Mouse (Mus musculus) cortical plate, adult 2 months (tissue): ENCODE measurements at regions not wholly inside any gene's neighbourhood (a gene's known extent, or its start where the extent isn't known, plus 50 kb on each side); places are given as distances from the start of the nearest gene placed in this dataset.

Experiments used
- H3K27ac ChIP-seq: fragments of 200-500 bp; 2 replicates; pipeline ENCODE4 v1.5.1; 2012; ENCODE audit warnings: low read length, control low read depth, inconsistent platforms; ENCODE audit not compliant: insufficient read depth
- H3K4me1 ChIP-seq: fragments of 200-500 bp; 2 replicates; pipeline ENCODE4 v1.6.1; 2011; ENCODE audit warnings: low read length; ENCODE audit not compliant: control insufficient read depth, insufficient read depth
- H3K4me3 ChIP-seq: fragments of 200-500 bp; 2 replicates; pipeline ENCODE4 v1.5.1; 2011; ENCODE audit warnings: mild to moderate bottlenecking, low read length, control low read depth; ENCODE audit not compliant: insufficient read depth
- CTCF ChIP-seq: fragments of 200-500 bp; IDR thresholded peaks from 2 replicates; pipeline ENCODE4 v1.5.1; 2011; ENCODE audit warnings: mild to moderate bottlenecking, control low read depth, low read length; ENCODE audit not compliant: insufficient read depth; ENCODE audit errors: extremely low read depth
- POLR2A ChIP-seq: fragments of 200-500 bp; IDR thresholded peaks from 2 replicates; pipeline ENCODE4 v1.6.1; 2011; ENCODE audit warnings: mild to moderate bottlenecking, low read length, control low read depth; ENCODE audit not compliant: insufficient read depth; ENCODE audit errors: extremely low read depth

GRCm38 (mm10) chr12:90893655-90894370 lies 155.6 kb upstream of the Dio2 start:
- no peak overlapping the region for H3K27ac ChIP-seq
- TF ChIP-seq POLR2A (no peak), CTCF (no peak)
- H3K4me1 ChIP-seq = no peaks in the 10 kb centered on the region
- no peak overlapping the region for H3K4me3 ChIP-seq

- Histone ChIP-seq H3K4me3 (no peak overlapping the region), H3K27ac (no peak overlapping the region), H3K4me1 (no peaks in the 10 kb centered on the region)
- TF ChIP-seq CTCF (no peak), POLR2A (no peak)
Observed at GRCm38 (mm10) chr12:90876230-90877005, 138.2 kb upstream of the Dio2 start.

GRCm38 (mm10) chr12:90874840-90875239 lies 136.6 kb upstream of the Dio2 start:
- H3K4me3 ChIP-seq = no peak overlapping the region
- H3K27ac ChIP-seq = no peak overlapping the region
- TF ChIP-seq POLR2A (no peak), CTCF (no peak)
- no peaks in the 10 kb centered on the region for H3K4me1 ChIP-seq

- Histone ChIP-seq H3K4me1 (no peaks in the 10 kb centered on the region), H3K27ac (no peak overlapping the region), H3K4me3 (no peak overlapping the region)
- TF ChIP-seq CTCF (no peak), POLR2A (no peak)
Observed at GRCm38 (mm10) chr12:90873959-90874358, 135.7 kb upstream of the Dio2 start.

- Histone ChIP-seq H3K4me1 (no peaks in the 10 kb centered on the region), H3K27ac (no peak overlapping the region), H3K4me3 (no peak overlapping the region)
- TF ChIP-seq CTCF = no peak
- no peak for TF ChIP-seq POLR2A
Observed at GRCm38 (mm10) chr12:90866597-90866996, 128.4 kb upstream of the Dio2 start.

- Histone ChIP-seq H3K4me1 (no peaks in the 10 kb centered on the region), H3K4me3 (no peak overlapping the region), H3K27ac (no peak overlapping the region)
- TF ChIP-seq CTCF (no peak), POLR2A (no peak)
Observed at GRCm38 (mm10) chr12:90862632-90863031, 124.4 kb upstream of the Dio2 start.

- TF ChIP-seq CTCF (no peak), POLR2A (no peak)
- Histone ChIP-seq H3K4me1 (no peaks in the 10 kb centered on the region), H3K27ac (no peak overlapping the region), H3K4me3 (no peak overlapping the region)
Observed at GRCm38 (mm10) chr12:90857746-90858145, 119.5 kb upstream of the Dio2 start.

- Histone ChIP-seq H3K4me3 (no peak overlapping the region), H3K4me1 (no peaks in the 10 kb centered on the region), H3K27ac (no peak overlapping the region)
- TF ChIP-seq CTCF = no peak
- no peak for TF ChIP-seq POLR2A
Observed at GRCm38 (mm10) chr12:90810666-90811065, 72.4 kb upstream of the Dio2 start.

GRCm38 (mm10) chr12:90790562-90790961 lies 52.3 kb upstream of the Dio2 start:
- no peak overlapping the region for H3K27ac ChIP-seq
- TF ChIP-seq POLR2A (no peak), CTCF (no peak)
- no peak overlapping the region for H3K4me3 ChIP-seq
- H3K4me1 ChIP-seq = no peaks in the 10 kb centered on the region
